Mouse (Mus musculus): Measurements from ENCODE around the gene Grm8.

Gene Grm8

GRCm38 (mm10) chr6:28135001-28135401 lies at the start of gene Grm8:
Gene Grm8 (minus strand): TSS chr6:28135178.
- DNase-seq (ENCODE audit: low read depth, low spot score), result peak; percentile 4

DNA sequence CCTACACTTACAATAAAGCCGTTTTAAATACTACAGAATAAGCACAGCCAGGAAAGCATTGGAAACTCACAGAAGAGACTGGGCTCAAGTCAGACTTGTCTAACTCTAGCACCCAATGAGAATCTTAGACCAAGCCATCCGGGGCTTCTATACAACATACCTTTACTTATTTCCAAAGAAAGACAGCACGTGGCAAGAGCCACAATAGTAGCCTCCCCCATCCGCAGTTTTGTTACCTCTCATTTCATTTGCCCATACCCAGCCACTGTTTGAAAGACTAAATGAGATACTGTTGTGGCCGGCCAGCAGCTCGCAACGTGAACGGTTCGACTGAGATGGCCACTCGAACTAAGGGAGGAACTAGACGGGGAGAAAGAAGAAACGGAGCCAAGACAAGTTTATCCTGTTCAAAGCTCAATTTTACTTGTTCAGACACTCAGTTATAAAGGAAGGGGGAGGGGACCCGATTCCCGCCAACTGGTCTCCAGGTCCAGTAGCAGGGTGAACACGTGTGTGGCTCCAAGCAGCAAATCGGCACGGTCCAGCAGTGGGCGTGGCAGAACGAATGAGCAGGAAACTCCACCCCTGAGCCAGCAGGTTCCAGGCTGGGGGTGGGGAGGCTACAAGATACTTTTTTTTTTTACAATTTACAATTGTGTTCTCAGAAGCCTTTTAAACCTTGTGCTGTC lies 35.0 kb upstream of the Grm8 start:
- DNase-seq (ENCODE audit: low read depth, low spot score), result no peak

DNA sequence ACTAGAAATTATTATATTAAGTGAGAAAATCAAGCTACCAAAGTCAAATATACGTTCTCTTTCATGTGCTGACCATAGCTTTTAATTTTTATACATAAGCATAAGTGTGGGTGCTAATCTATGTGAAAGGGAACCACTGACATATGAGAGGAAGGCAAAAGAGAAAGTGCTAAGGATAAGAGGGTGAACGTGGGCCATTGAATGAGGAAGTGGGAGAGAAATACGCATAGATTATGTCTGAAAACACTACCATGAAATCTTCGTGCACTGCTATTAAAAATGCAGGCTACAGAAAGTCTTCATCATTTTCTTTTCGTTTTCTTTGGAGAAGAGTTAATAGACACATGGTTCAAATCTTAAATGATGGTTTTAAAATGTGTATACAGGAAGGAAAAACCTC lies 25.4 kb upstream of the Grm8 start:
- DNase-seq (ENCODE audit: low read depth, low spot score), result no peak

DNA sequence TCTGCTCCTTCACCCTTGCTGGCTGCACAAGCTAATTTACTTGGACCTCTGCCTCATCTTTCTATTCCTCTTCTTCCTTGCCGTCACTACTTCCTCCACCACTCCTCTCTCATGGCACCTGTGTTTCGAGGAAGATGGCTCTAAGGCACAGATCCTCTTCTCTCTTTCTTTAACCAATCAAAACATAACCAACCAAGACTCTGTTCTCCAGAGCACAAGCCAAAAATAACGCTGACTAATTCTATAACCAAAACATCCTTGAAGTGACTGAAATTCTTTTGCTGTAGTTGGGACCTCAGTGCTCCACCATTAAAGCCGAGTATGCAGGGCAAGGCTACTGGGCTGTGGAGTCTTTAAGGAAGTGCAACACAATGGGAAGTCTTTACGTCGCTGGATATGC lies 11.5 kb upstream of the Grm8 start:
- no peak for DNase-seq (ENCODE audit: low read depth, low spot score)

DNA sequence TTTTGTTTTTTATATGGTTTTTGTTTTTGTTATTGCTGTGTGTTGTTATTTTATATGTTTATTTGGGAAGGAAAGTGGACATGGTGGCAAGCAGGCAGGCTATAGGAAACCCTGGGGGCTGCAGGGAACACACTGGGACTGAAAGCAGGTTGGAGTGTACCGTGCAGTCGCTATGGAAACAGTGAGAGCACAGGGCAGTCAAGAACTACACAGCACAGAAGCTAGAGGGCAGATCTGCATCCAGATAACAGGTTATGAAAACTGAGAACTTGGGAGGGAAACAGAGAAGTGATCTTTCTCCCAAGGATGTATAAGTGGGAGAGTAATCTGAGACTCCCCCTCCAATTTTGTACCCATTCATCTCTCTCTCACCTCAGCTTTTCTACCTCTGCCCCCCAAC lies 7.4 kb upstream of the Grm8 start:
- no peak for DNase-seq (ENCODE audit: low read depth, low spot score)

DNA sequence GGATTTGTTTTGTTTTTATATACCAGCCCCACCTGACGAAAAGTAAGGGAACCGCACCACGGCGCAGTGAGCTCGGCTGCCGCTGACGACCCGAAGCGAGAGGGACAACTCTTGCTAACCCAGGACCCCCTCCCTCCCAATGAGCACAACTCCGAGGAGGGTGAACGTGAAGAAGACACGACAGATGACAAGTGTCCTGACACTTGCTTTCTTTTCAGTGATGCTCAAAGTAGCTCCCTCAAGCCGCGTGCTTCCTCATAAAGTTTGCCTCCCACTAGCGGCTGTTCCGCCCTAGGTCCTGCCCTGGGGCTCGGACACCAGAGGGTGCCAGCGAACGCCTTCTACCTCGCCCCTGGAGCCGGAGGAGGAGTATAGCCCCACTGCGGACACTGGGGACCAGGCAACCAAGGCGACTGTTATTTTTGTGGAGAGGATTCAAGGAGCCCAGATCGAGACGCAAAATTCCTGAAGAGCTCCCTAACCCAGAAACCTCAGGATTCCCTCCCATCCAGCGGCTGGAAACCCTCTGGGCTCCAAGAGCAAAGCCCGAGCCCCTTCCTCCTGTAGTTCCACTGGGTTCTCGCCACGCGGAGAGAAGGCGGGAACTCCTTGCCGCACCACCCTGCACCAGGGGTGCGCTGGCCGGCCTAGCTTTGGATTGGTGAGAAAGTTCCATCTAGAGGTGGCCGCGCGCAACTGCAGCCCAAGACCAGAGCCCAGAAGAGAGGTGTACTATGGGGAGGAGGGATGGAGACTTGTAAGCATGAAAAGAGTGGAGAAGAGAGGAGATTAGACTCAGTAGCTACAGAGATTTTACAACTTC lies 644 bp upstream of the Grm8 start:
- DNase-seq (ENCODE audit: low read depth, low spot score), result peak; percentile 82

- DNase-seq (ENCODE audit: low read depth, low spot score), result peak; percentile 9
These were observed 652 bp downstream of the Grm8 start for GRCm38 (mm10) chr6:28134251-28134801.

GRCm38 (mm10) chr6:28133206-28134063 lies 1.5 kb downstream of the Grm8 start:
- no peak for DNase-seq (ENCODE audit: low read depth, low spot score)

- no peak for DNase-seq (ENCODE audit: low read depth, low spot score)
These were observed 2.9 kb downstream of the Grm8 start for GRCm38 (mm10) chr6:28132056-28132455.

- no peak for DNase-seq (ENCODE audit: low read depth, low spot score)
These were observed 6.1 kb downstream of the Grm8 start for GRCm38 (mm10) chr6:28128871-28129270.

DNA sequence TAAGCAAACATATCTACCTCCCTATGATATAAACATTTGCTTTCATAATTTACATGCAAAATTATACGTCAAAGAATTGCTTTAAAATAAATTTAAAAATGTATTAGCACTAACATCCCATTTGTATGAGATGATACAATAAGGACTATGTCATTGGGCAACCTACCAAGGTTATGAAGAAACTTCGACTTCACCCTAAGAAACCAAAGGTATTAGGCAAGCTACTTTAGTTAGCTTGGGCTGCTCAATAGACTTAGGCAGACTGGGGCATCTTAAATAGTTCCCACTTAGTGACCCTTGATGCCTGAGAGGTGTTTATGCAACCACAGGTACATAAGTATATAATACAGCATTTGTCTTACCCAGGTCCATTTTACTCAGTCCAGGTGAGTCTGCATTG lies 19.5 kb downstream of the Grm8 start:
- no peak for DNase-seq (ENCODE audit: low read depth, low spot score)

DNA sequence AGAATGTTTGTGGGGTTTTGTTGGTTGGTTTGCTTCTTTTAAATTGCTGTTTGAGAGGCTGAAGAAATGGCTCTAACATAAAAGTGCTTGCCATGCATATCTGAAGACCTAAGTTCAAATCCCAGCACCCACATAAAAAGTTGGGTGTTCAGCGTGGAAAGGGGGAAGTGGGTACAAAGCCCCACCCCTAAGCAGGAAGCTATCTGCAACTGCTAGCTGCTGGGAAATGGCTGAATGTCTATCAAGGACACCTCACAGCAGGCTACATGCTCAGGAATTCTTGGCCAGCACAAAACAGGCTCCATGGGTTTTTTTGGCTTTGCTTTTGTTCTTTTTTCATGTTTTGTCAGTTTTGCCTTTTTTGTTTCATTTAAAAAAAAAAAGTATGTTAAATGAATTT lies 20.1 kb downstream of the Grm8 start:
- DNase-seq (ENCODE audit: low read depth, low spot score), result no peak

DNA sequence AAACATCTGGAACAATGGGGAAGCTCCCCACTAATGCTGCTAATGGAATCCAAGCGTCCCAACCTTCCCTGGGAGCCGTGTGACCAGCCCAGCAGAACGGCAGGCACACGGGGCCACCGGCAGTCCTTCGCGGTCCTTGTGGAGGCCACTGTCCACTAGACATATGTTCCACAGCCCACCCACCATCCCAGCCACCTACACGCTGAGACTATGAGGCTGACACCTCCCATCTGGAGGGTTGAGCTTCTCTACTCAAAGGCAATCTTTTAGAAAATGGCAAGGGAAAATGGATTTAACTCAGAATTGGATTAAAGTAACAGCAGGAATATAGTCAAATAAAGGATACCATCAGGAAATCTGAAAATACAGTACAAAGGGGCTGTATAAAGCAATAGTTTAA lies 23.4 kb downstream of the Grm8 start:
- DNase-seq (ENCODE audit: low read depth, low spot score), result no peak

DNA sequence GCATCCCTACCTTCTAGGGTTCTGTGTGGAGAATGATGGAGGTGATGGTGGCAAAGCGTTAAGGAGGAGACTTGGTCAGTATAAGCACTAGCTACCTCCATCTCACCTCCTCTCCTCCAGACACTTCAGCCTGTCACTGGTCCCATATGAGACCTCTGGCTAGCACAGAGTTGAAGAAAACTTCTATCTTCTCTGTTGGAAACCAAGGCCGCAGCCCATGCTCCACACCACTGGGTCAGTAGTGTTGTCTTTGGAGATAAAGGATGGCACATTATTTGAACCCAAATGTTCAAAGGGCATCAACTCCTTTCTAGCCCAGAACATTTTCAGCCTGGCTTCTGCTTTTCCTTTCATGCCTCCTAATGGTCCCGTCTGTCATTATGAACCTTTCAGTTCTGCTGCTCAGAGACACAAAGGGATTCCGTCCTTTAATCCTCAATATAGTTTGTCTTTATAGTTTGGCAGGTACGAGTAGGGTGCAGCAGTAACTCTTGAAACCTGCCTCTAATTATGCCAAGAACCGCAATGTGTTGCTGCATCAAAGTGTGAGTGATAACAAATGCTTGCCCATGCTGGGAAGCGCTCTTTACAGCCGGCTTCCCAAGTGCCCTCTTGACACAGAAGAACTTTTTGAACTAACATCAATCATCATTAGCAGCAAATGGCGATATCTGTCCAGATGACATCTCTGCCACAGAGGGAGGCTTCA lies 32.2 kb downstream of the Grm8 start:
- DNase-seq (ENCODE audit: low read depth, low spot score), result no peak

- no peak for DNase-seq (ENCODE audit: low read depth, low spot score)
These were observed 35.0 kb downstream of the Grm8 start for GRCm38 (mm10) chr6:28100001-28100400.

DNA sequence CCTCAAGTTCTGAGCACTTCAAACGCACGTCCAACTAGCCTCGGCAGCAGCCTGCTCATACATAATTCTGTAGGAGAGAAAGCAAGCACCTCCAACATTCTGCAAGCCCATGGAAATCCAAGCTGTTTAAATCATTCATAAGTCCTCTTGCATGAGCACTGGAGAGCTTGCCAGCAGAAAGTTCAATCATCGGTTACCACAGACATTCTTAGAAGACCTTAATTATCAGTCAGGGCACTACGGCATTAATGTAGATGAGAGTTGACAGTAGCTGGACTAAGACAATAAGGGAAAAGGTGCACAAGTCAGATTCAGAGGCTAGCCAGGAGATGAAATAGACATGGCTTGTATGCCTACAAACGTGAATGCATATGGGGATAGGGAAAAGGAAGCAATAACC lies 42.5 kb downstream of the Grm8 start:
- no peak for DNase-seq (ENCODE audit: low read depth, low spot score)

- no peak for DNase-seq (ENCODE audit: low read depth, low spot score)
These were observed 43.1 kb downstream of the Grm8 start for GRCm38 (mm10) chr6:28091836-28092235.

DNA sequence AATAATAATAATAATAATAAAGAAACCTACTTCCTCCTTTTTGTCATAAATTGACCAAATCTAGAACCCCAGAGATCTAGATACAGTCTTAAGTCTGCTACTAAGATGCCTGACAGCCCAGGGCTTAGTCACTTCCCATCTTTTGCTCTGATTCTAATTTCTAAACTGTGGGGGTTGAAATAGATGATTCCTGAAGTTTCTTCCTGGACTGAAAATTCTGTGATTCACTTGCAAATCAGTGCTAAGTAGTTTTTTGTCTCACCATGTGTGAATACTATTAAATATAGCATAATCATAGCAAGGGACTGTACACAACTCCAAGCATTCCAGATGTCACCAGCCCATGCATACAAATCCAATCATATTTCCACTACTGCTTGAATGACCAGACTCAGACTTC lies 44.0 kb downstream of the Grm8 start:
- DNase-seq (ENCODE audit: low read depth, low spot score), result no peak

DNA sequence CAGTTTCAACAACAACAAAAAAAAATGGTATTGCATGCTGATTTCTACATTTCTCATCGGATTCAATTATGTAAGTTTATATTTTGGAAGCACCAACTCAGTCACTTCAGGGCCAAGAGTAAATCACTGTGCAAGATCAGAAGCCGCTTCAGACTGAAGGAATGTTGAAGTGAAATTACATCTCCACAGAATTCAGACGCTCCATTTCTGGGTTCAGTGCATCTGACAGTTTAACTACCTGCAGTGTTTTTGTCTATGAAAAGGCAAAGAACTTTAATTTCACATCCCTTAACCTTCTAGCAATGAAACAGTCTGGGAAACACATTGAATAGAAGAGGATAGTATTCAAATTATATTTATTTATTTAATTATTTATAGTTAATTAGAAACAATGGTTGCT lies 59.4 kb downstream of the Grm8 start:
- no peak for DNase-seq (ENCODE audit: low read depth, low spot score)

DNA sequence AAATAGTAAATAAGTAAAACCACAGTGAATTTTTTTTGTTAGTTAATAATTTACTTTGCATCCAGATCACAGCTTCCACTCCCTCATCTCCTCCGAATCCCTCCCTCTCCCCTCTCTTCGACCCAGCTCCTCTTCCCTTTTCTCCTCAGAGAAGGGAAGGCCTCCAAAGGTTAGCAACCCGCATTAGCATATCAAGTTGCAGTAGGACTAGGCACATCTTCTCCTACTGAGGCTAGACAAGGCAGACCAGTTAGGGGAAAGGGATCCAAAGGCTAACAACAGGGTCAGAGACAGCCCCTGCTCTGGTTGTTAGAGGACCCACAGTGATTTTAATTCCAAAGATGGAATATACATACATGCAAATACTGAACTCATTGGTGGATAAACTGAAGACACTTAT lies 60.5 kb downstream of the Grm8 start:
- DNase-seq (ENCODE audit: low read depth, low spot score), result no peak

DNA sequence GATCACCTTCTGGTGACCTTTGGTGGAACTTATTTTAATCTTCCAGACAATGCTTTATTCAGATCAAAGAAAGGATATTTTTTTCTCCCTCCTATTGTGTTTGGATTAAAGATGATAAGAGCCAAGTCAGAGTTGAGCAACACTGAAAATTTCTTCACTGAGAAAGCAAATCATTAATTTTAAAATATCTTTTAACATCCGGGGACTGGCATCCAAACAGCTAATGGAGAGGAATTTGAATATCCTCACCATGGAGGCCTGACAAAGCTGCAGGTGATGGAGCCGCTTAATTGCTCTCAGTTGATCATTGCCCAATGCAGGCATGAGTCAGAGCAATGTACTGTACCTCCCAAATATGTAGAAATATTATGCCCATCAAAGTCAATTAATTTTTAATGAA lies 83.0 kb downstream of the Grm8 start:
- no peak for DNase-seq (ENCODE audit: low read depth, low spot score)

All from embryo, embryonic 11.5 days (tissue).